Mouse (Mus musculus): ENCODE data around the gene Prss46. TPM values are rescaled to one million over a fixed set of nuclear protein-coding genes. Genes with fewer than 3 reads are reported as not detected.

The Prss46 gene
- polyA plus RNA-seq, 1 experiment = not detected

GRCm38 (mm10) chr9:110858523-110858922 is 14.2 kb downstream of the Prss46 start:
- Histone ChIP-seq H3K27ac (ENCODE audit: insufficient read depth, low read depth, low read length) (no peak overlapping the region), H3K27me3 (ENCODE audit: control insufficient read depth, insufficient read depth, low read length) (peaks cover 15% of the 10 kb centered on the region), H3K36me3 (ENCODE audit: control insufficient read depth, insufficient read depth, low read length) (no peaks in the 10 kb centered on the region), H3K4me1 (ENCODE audit: control insufficient read depth, insufficient read depth, insufficient read length, low read length) (peaks cover 2% of the 10 kb centered on the region; the same call in 1 of the 2 replicates), H3K4me3 (ENCODE audit: low read depth, low read length) (no peak overlapping the region)
- TF ChIP-seq POLR2A (IDR thresholded peaks at IDR 0.05; ENCODE audit: low read depth, low read length) (no peak), CTCF (IDR thresholded peaks at IDR 0.05; ENCODE audit: extremely low read depth, insufficient read length, insufficient replicate concordance, low read depth, low read length) (no peak)
- WGBS = 74% methylated on average over 5 of the region's 5 CpGs

- peaks cover 15% of the 10 kb centered on the region for H3K27me3 ChIP-seq (ENCODE audit: control insufficient read depth, insufficient read depth, low read length)
- H3K4me3 ChIP-seq (ENCODE audit: low read depth, low read length) = no peak overlapping the region
- 85% methylated on average over 5 of the region's 5 CpGs for WGBS
- no peaks in the 10 kb centered on the region for H3K36me3 ChIP-seq (ENCODE audit: control insufficient read depth, insufficient read depth, low read length)
- H3K4me1 ChIP-seq (ENCODE audit: control insufficient read depth, insufficient read depth, insufficient read length, low read length) = peaks cover 2% of the 10 kb centered on the region; the same call in 1 of the 2 replicates
- no peak overlapping the region for H3K27ac ChIP-seq (ENCODE audit: insufficient read depth, low read depth, low read length)
- TF ChIP-seq CTCF (IDR thresholded peaks at IDR 0.05; ENCODE audit: extremely low read depth, insufficient read length, insufficient replicate concordance, low read depth, low read length) = no peak
- TF ChIP-seq POLR2A (IDR thresholded peaks at IDR 0.05; ENCODE audit: low read depth, low read length) = no peak
Measured at GRCm38 (mm10) chr9:110858967-110859596, 14.8 kb downstream of the Prss46 start.

- H3K36me3 ChIP-seq (ENCODE audit: control insufficient read depth, insufficient read depth, low read length) = no peaks in the 10 kb centered on the region
- peaks cover 3% of the 10 kb centered on the region; the same call in 1 of the 2 replicates for H3K27me3 ChIP-seq (ENCODE audit: control insufficient read depth, insufficient read depth, low read length)
- TF ChIP-seq CTCF (IDR thresholded peaks at IDR 0.05; ENCODE audit: extremely low read depth, insufficient read length, insufficient replicate concordance, low read depth, low read length) = peak; percentile 69; the same call in 1 of the 2 replicates
- no peak for TF ChIP-seq POLR2A (IDR thresholded peaks at IDR 0.05; ENCODE audit: low read depth, low read length)
Measured at GRCm38 (mm10) chr9:110871030-110871429, 26.7 kb downstream of the Prss46 start.

GRCm38 (mm10) chr9:110873681-110874659 is 29.7 kb downstream of the Prss46 start:
- H3K27me3 ChIP-seq (ENCODE audit: control insufficient read depth, insufficient read depth, low read length) = peaks cover 3% of the 10 kb centered on the region; the same call in 1 of the 2 replicates
- H3K27ac ChIP-seq (ENCODE audit: insufficient read depth, low read depth, low read length) = no peak overlapping the region
- TF ChIP-seq POLR2A (IDR thresholded peaks at IDR 0.05; ENCODE audit: low read depth, low read length) (no peak), CTCF (IDR thresholded peaks at IDR 0.05; ENCODE audit: extremely low read depth, insufficient read length, insufficient replicate concordance, low read depth, low read length) (no peak)
- peaks cover 34% of the 10 kb centered on the region for H3K4me1 ChIP-seq (ENCODE audit: control insufficient read depth, insufficient read depth, insufficient read length, low read length)
- H3K36me3 ChIP-seq (ENCODE audit: control insufficient read depth, insufficient read depth, low read length) = no peaks in the 10 kb centered on the region
- WGBS = 27% methylated on average over 40 of the region's 40 CpGs
- H3K4me3 ChIP-seq (ENCODE audit: low read depth, low read length) = peak overlapping the region; percentile 20

More at GRCm38 (mm10) chr9:110871030-110871429, 26.7 kb downstream of the Prss46 start:
- Histone ChIP-seq H3K4me3 (ENCODE audit: low read depth, low read length) (no peak overlapping the region), H3K27ac (ENCODE audit: insufficient read depth, low read depth, low read length) (no peak overlapping the region), H3K4me1 (ENCODE audit: control insufficient read depth, insufficient read depth, insufficient read length, low read length) (peaks cover 16% of the 10 kb centered on the region)
- WGBS = 18% methylated on average over 7 of the region's 7 CpGs

GRCm38 (mm10) chr9:110874660-110875191 is 30.4 kb downstream of the Prss46 start:
- TF ChIP-seq POLR2A (IDR thresholded peaks at IDR 0.05; ENCODE audit: low read depth, low read length) (no peak), CTCF (IDR thresholded peaks at IDR 0.05; ENCODE audit: extremely low read depth, insufficient read length, insufficient replicate concordance, low read depth, low read length) (no peak)
- Histone ChIP-seq H3K4me1 (ENCODE audit: control insufficient read depth, insufficient read depth, insufficient read length, low read length) (peaks cover 37% of the 10 kb centered on the region), H3K36me3 (ENCODE audit: control insufficient read depth, insufficient read depth, low read length) (no peaks in the 10 kb centered on the region), H3K27me3 (ENCODE audit: control insufficient read depth, insufficient read depth, low read length) (peaks cover 3% of the 10 kb centered on the region; the same call in 1 of the 2 replicates), H3K27ac (ENCODE audit: insufficient read depth, low read depth, low read length) (no peak overlapping the region), H3K4me3 (ENCODE audit: low read depth, low read length) (no peak overlapping the region)
- WGBS = 47% methylated on average over 3 of the region's 3 CpGs

- H3K27ac ChIP-seq (ENCODE audit: insufficient read depth, low read depth, low read length) = peak overlapping the region; percentile 64; the same call in 1 of the 2 replicates
- 21% methylated on average over 6 of the region's 6 CpGs for WGBS
- peaks cover 39% of the 10 kb centered on the region for H3K4me1 ChIP-seq (ENCODE audit: control insufficient read depth, insufficient read depth, insufficient read length, low read length)
- peaks cover 3% of the 10 kb centered on the region; the same call in 1 of the 2 replicates for H3K27me3 ChIP-seq (ENCODE audit: control insufficient read depth, insufficient read depth, low read length)
- TF ChIP-seq CTCF (IDR thresholded peaks at IDR 0.05; ENCODE audit: extremely low read depth, insufficient read length, insufficient replicate concordance, low read depth, low read length) (no peak), POLR2A (IDR thresholded peaks at IDR 0.05; ENCODE audit: low read depth, low read length) (no peak)
- H3K4me3 ChIP-seq (ENCODE audit: low read depth, low read length) = no peak overlapping the region
- no peaks in the 10 kb centered on the region for H3K36me3 ChIP-seq (ENCODE audit: control insufficient read depth, insufficient read depth, low read length)
Measured at GRCm38 (mm10) chr9:110875288-110875695, 31.0 kb downstream of the Prss46 start.
